Comparison of ENCODE assay signal across 8 mouse cellular contexts in the genomic region with DNA sequence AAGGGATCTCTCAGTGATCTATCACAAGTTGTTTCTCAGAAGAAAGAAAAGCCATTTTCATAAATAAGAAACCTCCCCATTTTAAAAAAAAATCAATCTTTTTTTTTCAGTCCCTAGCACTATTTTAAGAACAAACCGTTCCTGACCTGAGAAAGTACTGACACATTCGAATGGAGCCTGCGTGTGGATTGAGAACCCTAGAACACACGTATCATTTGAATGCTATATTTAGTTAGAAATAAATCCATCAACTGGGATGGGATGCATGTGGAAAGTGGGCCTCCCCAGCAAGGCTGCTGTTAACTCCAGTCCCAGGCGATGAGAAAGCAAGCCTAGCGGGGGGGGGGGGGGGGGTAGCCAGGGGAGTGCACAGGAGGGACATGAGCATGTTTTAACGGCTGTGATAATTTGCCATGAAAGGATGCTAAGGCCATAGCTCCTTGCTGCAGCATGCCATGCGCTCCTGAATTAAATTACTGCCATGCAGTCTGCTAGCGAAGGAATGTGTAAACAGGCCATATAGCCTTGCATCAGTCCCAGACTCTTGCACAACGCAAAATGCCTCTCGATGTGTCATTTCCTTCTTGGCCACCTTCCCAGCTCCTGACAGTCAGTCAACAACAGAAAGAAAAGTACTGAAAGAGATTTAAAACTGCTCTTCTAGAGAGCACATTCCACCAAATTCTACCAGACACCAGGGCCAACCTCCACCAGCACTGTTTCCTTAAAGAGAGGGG.
DNase-seq lines count a peak whose midpoint lies in the region; ATAC-seq lines count a peak whose summit lies in the region.

No protein-coding gene starts in this region.

- no peaks in the 10 kb centered on the region for H3K27me3 ChIP-seq in neural tube, embryonic 12.5 days (replicated peaks)
- H3K27me3 ChIP-seq in embryonic facial prominence, embryonic 15.5 days = 0 out of 2 replicates have a peak, but pooled peaks cover 9% of the 10 kb centered on the region

- no peak overlapping the region for H3K9ac ChIP-seq in neural tube, embryonic 12.5 days
- H3K9ac ChIP-seq in embryonic facial prominence, embryonic 15.5 days = no peak overlapping the region

- H3K4me1 ChIP-seq in neural tube, embryonic 12.5 days = no peaks in the 10 kb centered on the region
- H3K4me1 ChIP-seq in embryonic facial prominence, embryonic 15.5 days = peaks cover 26% of the 10 kb centered on the region

- 36% methylated on average over 11 of the region's 11 CpGs for WGBS in neural tube, embryonic 12.5 days
- 10% methylated on average over 10 of the region's 11 CpGs for WGBS in embryonic facial prominence, embryonic 15.5 days

- no peaks in the 10 kb centered on the region for H3K9me3 ChIP-seq in neural tube, embryonic 12.5 days
- no peaks in the 10 kb centered on the region for H3K9me3 ChIP-seq in embryonic facial prominence, embryonic 15.5 days (replicated peaks)

- DNase-seq in neural tube, embryonic 10.5 days (ENCODE audit: extremely low spot score, low spot score) = no peak
- DNase-seq in heart, postnatal 36 days = peak; percentile 63 to 72
- peak; percentile 41 to 55 for DNase-seq in layer of hippocampus, adult 8-10 months (ENCODE audit: low spot score in 2 of 2)
- DNase-seq in lung, postnatal 36 days = peak; percentile 96
- DNase-seq in yolk sac, embryonic 10.5 days (ENCODE audit: low spot score) = peak; percentile 49
- no peak for DNase-seq in cerebellum, adult 11 months

- intact Hi-C loops in heart, postnatal 36 days (cut with DNase I) = no loop called here

- H3K27ac ChIP-seq in neural tube, embryonic 12.5 days = no peak overlapping the region
- peak overlapping the region; percentile 63 for H3K27ac ChIP-seq in embryonic facial prominence, embryonic 15.5 days (replicated peaks)

- H3K36me3 ChIP-seq in neural tube, embryonic 12.5 days = no peaks in the 10 kb centered on the region
- no peaks in the 10 kb centered on the region for H3K36me3 ChIP-seq in embryonic facial prominence, embryonic 15.5 days

- no peak overlapping the region for H3K4me3 ChIP-seq in neural tube, embryonic 12.5 days
- no peak overlapping the region for H3K4me3 ChIP-seq in embryonic facial prominence, embryonic 15.5 days (replicated peaks)

- no peak overlapping the region for H3K4me2 ChIP-seq in neural tube, embryonic 12.5 days (replicated peaks)
- H3K4me2 ChIP-seq in embryonic facial prominence, embryonic 15.5 days (replicated peaks) = no peak overlapping the region

- ATAC-seq in neural tube, embryonic 12.5 days (ENCODE audit: low FRiP score, low read depth) = peak; percentile 76
- peak; percentile 69 for ATAC-seq in embryonic facial prominence, embryonic 15.5 days (ENCODE audit: insufficient number of reproducible peaks, low FRiP score, low TSS enrichment, low read depth)

Comparison
In these comparisons a context has a peak if more than half of its experiments do, and no peak if none do; other contexts are left out.
1. DNase-seq: peak in heart, postnatal 36 days (2 of 2), layer of hippocampus, adult 8-10 months (2 of 2), lung, postnatal 36 days (single experiment) and yolk sac, embryonic 10.5 days (single experiment); none in neural tube, embryonic 10.5 days (single experiment) and cerebellum, adult 11 months (single experiment).